Mouse (Mus musculus): ENCODE results near the gene Cog6.

DNA sequence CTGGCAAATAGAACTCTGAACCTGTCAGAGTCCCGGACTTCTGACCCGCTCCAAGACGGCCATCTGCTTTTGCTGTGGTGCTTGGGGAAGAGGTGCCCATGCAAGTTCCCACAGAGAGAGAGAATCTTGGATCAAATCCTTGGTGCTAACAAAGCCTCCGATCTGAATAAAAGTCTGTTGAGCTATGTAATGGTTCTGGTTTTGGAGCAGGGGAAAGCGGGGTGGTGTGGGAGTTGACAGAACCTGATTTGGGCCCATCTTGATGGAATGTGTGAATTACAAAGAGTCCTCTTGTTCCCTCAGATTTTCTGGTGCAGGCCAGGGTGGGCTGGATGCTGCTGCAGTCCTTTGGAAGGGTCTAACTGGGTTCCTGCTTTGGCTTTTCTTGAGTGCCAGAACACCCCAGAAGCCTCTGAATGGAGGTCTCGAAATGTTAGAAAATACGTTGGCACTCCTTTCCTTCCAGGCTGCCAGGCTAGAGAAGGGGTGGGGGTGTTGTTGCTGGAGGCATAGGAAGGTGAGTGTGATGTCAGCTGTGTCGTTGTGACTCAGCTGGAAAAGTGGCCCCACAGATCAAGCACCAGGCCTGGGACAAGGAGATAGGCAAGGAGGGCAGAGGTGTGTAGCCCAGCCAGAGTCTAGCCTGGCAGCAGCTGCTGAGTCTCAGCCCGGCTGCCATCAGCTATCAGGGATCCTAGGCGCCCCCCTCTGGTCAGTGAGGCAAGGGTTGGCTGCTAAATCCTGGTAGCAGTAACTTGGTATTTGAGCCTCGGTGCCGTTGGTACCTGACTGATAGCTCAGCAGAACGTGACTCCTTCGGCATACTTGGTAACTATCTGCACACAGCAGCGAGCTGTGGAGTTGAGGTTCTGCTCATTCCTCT lies 42.1 kb downstream of the Cog6 start:
- TF ChIP-seq CTCF (conservative IDR thresholded peaks at IDR 0.05; ENCODE audit: low read length) (peak; percentile 24; the same call in 1 of the 2 replicates), POU5F1 (IDR thresholded peaks at IDR 0.05; ENCODE audit: borderline replicate concordance, low read length) (no peak)
